ENCODE assay signal across 8 mouse cellular contexts in the genomic region with DNA sequence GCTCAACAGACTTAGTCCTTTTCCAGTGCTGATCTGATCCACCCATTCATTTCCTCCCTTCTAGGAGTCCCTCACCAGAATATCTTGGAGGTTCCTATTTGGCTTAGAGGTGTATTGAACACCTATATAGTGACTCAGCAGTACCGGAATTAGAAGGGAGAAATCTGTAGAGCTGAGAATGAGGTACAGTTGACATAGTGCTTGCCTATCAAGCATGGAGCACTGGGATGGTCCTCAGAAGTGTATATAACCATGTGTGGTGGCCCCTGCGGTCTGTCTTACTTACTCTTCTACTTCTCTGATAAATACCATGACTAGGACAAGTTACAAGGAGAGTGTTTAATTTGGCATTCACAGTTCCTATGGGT. TPM values are rescaled to one million over a fixed set of nuclear protein-coding genes. Genes with fewer than 3 reads are reported as not detected.
DNase-seq lines count a peak whose midpoint lies in the region; ATAC-seq and TF ChIP-seq lines count a peak whose summit lies in the region.

No protein-coding gene starts in this region.

- no peaks in the 10 kb centered on the region for H3K9me3 ChIP-seq in forebrain, embryonic 10.5 days
- H3K9me3 ChIP-seq in forebrain, postnatal 0 days (ENCODE audit: low read length), result no peaks in the 10 kb centered on the region
- H3K9me3 ChIP-seq in lung, embryonic 14.5 days (ENCODE audit: low read depth, low read length), result no peaks in the 10 kb centered on the region
- H3K9me3 ChIP-seq in intestine, embryonic 16.5 days (ENCODE audit: control insufficient read depth, low read length), result no peaks in the 10 kb centered on the region
- no peaks in the 10 kb centered on the region for H3K9me3 ChIP-seq in neural tube, embryonic 13.5 days

- ATAC-seq in forebrain, postnatal 0 days, result no peak
- no peak; the same call in 1 of the 2 replicates for ATAC-seq in lung, embryonic 14.5 days (ENCODE audit: insufficient read depth)
- ATAC-seq in intestine, embryonic 16.5 days, result peak; percentile 30; the same call in 1 of the 2 replicates
- no peak for ATAC-seq in neural tube, embryonic 13.5 days (ENCODE audit: low read depth)
- ATAC-seq in activated CD4-positive, CD25-positive, alpha-beta regulatory T cell, adult 4 months, result no peak

- TF ChIP-seq CTCF in forebrain, postnatal 0 days (IDR thresholded peaks at IDR 0.05; ENCODE audit: low read depth), result no peak
- no peak for TF ChIP-seq CTCF in lung, embryonic 14.5 days (IDR thresholded peaks at IDR 0.05; ENCODE audit: low read depth)
- TF ChIP-seq CTCF in lung, adult 2 months (IDR thresholded peaks at IDR 0.05; ENCODE audit: insufficient read depth, low read length), result no peak

- H3K4me2 ChIP-seq in forebrain, postnatal 0 days (ENCODE audit: low read depth), result no peak overlapping the region
- H3K4me2 ChIP-seq in lung, embryonic 14.5 days, result peak overlapping the region; percentile 56
- peak overlapping the region; percentile 9; the same call in 1 of the 2 replicates for H3K4me2 ChIP-seq in intestine, embryonic 16.5 days (ENCODE audit: low read depth, low read length)
- peak overlapping the region; percentile 46; the same call in 1 of the 2 replicates for H3K4me2 ChIP-seq in neural tube, embryonic 13.5 days

- no peaks in the 10 kb centered on the region for H3K27me3 ChIP-seq in forebrain, embryonic 10.5 days (ENCODE audit: poor library complexity, severe bottlenecking)
- H3K27me3 ChIP-seq in forebrain, postnatal 0 days (ENCODE audit: insufficient read depth, low read length), result no peaks in the 10 kb centered on the region
- no peaks in the 10 kb centered on the region for H3K27me3 ChIP-seq in lung, embryonic 14.5 days (ENCODE audit: insufficient read depth, low read length)
- H3K27me3 ChIP-seq in intestine, embryonic 16.5 days (replicated peaks; ENCODE audit: control insufficient read depth, insufficient read depth, low read length), result no peaks in the 10 kb centered on the region
- H3K27me3 ChIP-seq in neural tube, embryonic 13.5 days, result no peaks in the 10 kb centered on the region

- peaks cover 11% of the 10 kb centered on the region for H3K4me1 ChIP-seq in forebrain, embryonic 10.5 days
- no peaks in the 10 kb centered on the region for H3K4me1 ChIP-seq in forebrain, postnatal 0 days (ENCODE audit: insufficient read depth)
- no peaks in the 10 kb centered on the region for H3K4me1 ChIP-seq in lung, embryonic 14.5 days (ENCODE audit: insufficient read depth)
- peaks cover 4% of the 10 kb centered on the region for H3K4me1 ChIP-seq in lung, adult 2 months (ENCODE audit: control insufficient read depth, insufficient read depth, low read length)
- H3K4me1 ChIP-seq in intestine, embryonic 16.5 days (ENCODE audit: control insufficient read depth, insufficient read depth, low read length), result 0 out of 2 replicates have a peak, but pooled peaks cover 3% of the 10 kb centered on the region
- H3K4me1 ChIP-seq in neural tube, embryonic 13.5 days (replicated peaks), result peaks cover 6% of the 10 kb centered on the region; the same call in 1 of the 2 replicates

- TF ChIP-seq POLR2A in lung, adult 2 months (IDR thresholded peaks at IDR 0.05; ENCODE audit: borderline replicate concordance, extremely low read depth, low read depth, low read length), result no peak

- WGBS in forebrain, embryonic 10.5 days, result 73% methylated on average over 2 of the region's 2 CpGs
- 70% methylated on average over 2 of the region's 2 CpGs for WGBS in forebrain, postnatal 0 days
- 50% methylated on average over 2 of the region's 2 CpGs for WGBS in lung, embryonic 14.5 days
- 57% methylated on average over 2 of the region's 2 CpGs for WGBS in lung, adult 2 months
- WGBS in intestine, embryonic 16.5 days, result 78% methylated on average over 2 of the region's 2 CpGs
- WGBS in neural tube, embryonic 13.5 days, result 86% methylated on average over 2 of the region's 2 CpGs

- H3K9ac ChIP-seq in forebrain, postnatal 0 days, result no peak overlapping the region
- no peak overlapping the region for H3K9ac ChIP-seq in lung, embryonic 14.5 days
- no peak overlapping the region for H3K9ac ChIP-seq in intestine, embryonic 16.5 days (ENCODE audit: low read depth, low read length)
- no peak overlapping the region for H3K9ac ChIP-seq in neural tube, embryonic 13.5 days

- H3K27ac ChIP-seq in forebrain, embryonic 10.5 days, result no peak overlapping the region
- H3K27ac ChIP-seq in forebrain, postnatal 0 days (ENCODE audit: low read depth, low read length), result no peak overlapping the region
- no peak overlapping the region for H3K27ac ChIP-seq in lung, embryonic 14.5 days (ENCODE audit: low read depth)
- no peak overlapping the region for H3K27ac ChIP-seq in intestine, embryonic 16.5 days (ENCODE audit: low read length)
- H3K27ac ChIP-seq in neural tube, embryonic 13.5 days (replicated peaks), result no peak overlapping the region

- H3K36me3 ChIP-seq in forebrain, embryonic 10.5 days (replicated peaks), result no peaks in the 10 kb centered on the region
- H3K36me3 ChIP-seq in forebrain, postnatal 0 days (ENCODE audit: insufficient read depth), result no peaks in the 10 kb centered on the region
- H3K36me3 ChIP-seq in lung, embryonic 14.5 days (ENCODE audit: insufficient read depth), result no peaks in the 10 kb centered on the region
- no peaks in the 10 kb centered on the region for H3K36me3 ChIP-seq in intestine, embryonic 16.5 days (ENCODE audit: control insufficient read depth, insufficient read depth, low read length)
- no peaks in the 10 kb centered on the region for H3K36me3 ChIP-seq in neural tube, embryonic 13.5 days

- peak overlapping the region; percentile 44; the same call in 1 of the 2 replicates for H3K4me3 ChIP-seq in forebrain, embryonic 10.5 days
- H3K4me3 ChIP-seq in forebrain, postnatal 0 days (ENCODE audit: low read depth, low read length), result no peak overlapping the region
- peak overlapping the region; percentile 42 for H3K4me3 ChIP-seq in lung, embryonic 14.5 days (ENCODE audit: low read depth, low read length)
- no peak overlapping the region for H3K4me3 ChIP-seq in lung, adult 2 months (replicated peaks; ENCODE audit: extremely low read depth, low read depth, low read length)
- H3K4me3 ChIP-seq in intestine, embryonic 16.5 days (ENCODE audit: low read length), result peak overlapping the region; percentile 16; the same call in 1 of the 2 replicates
- H3K4me3 ChIP-seq in neural tube, embryonic 13.5 days, result no peak overlapping the region

- DNase-seq in forebrain, embryonic 10.5 days (ENCODE audit: extremely low spot score, low spot score), result no peak
- DNase-seq in forebrain, postnatal 0 days, result no peak
- no peak for DNase-seq in lung, embryonic 14.5 days
- DNase-seq in lung, adult 2 months, result no peak
- no peak for DNase-seq in layer of hippocampus, postnatal 10 days (ENCODE audit: low spot score in 2 of 2)

RNA-seq across cellular contexts. Expression of gene Trim12c, which starts 0.4 kb away (rescaled TPM):
- 0.23 and 0.68 TPM in 2 replicates for polyA plus RNA-seq in forebrain, embryonic 10.5 days (2016; fragmentation: Nextera tagmentation; extraction: Ambion mirVana)
- 2.1 and 3.0 TPM in 2 replicates for total RNA-seq in forebrain, postnatal 0 days (2014; rRNA removed)
- polyA plus RNA-seq in forebrain, postnatal 0 days (2015; fragmentation: Nextera tagmentation; extraction: Ambion mirVana), result 0.39 and 0.68 TPM in 2 replicates
- polyA plus RNA-seq in lung, embryonic 14.5 days (2014; fragmentation: Nextera tagmentation; extraction: Ambion mirVana), result 1.0 and 1.4 TPM in 2 replicates
- polyA plus RNA-seq in lung, adult 2 months (2012; rRNA removed), result 3.2 and 3.8 TPM in 2 replicates
- 1.9 and 2.5 TPM in 2 replicates for polyA plus RNA-seq in intestine, embryonic 16.5 days (2015; fragmentation: Nextera tagmentation; extraction: Ambion mirVana)
- polyA plus RNA-seq in neural tube, embryonic 13.5 days (2015; fragmentation: Nextera tagmentation; extraction: Ambion mirVana), result 1.2 and 1.4 TPM in 2 replicates
- total RNA-seq in layer of hippocampus, postnatal 10 days (2021), result 1 to 10 TPM; 1.4 to 1.9 TPM
- polyA plus RNA-seq in activated CD4-positive, CD25-positive, alpha-beta regulatory T cell, adult 4 months (2017; shearing (Covaris generic)), result 10 to 100 TPM; 16.2 to 20.3 TPM

RNA-seq across cellular contexts. Expression of gene Trim30b, which starts 16.1 kb away (rescaled TPM):
- polyA plus RNA-seq in forebrain, embryonic 10.5 days (2016; fragmentation: Nextera tagmentation; extraction: Ambion mirVana), result not detected in 2 replicates
- total RNA-seq in forebrain, postnatal 0 days (2014; rRNA removed), result 0.10 TPM in 1 of 2 replicates, not detected in the other
- 0.04 and 0.13 TPM in 2 replicates for polyA plus RNA-seq in forebrain, postnatal 0 days (2015; fragmentation: Nextera tagmentation; extraction: Ambion mirVana)
- 0.04 and 0.11 TPM in 2 replicates for polyA plus RNA-seq in lung, embryonic 14.5 days (2014; fragmentation: Nextera tagmentation; extraction: Ambion mirVana)
- 0.45 and 1.1 TPM in 2 replicates for polyA plus RNA-seq in lung, adult 2 months (2012; rRNA removed)
- 0.06 and 0.20 TPM in 2 replicates for polyA plus RNA-seq in intestine, embryonic 16.5 days (2015; fragmentation: Nextera tagmentation; extraction: Ambion mirVana)
- polyA plus RNA-seq in neural tube, embryonic 13.5 days (2015; fragmentation: Nextera tagmentation; extraction: Ambion mirVana), result not detected in 2 replicates
- not detected for total RNA-seq in layer of hippocampus, postnatal 10 days (2021)
- polyA plus RNA-seq in activated CD4-positive, CD25-positive, alpha-beta regulatory T cell, adult 4 months (2017; shearing (Covaris generic)), result 1 to 10 TPM; 1.6 to 4.0 TPM

RNA-seq across cellular contexts. Expression of gene Trim34b, which starts 24.3 kb away (rescaled TPM):
- not detected in 2 replicates for polyA plus RNA-seq in forebrain, embryonic 10.5 days (2016; fragmentation: Nextera tagmentation; extraction: Ambion mirVana)
- total RNA-seq in forebrain, postnatal 0 days (2014; rRNA removed), result not detected in 2 replicates
- not detected in 2 replicates for polyA plus RNA-seq in forebrain, postnatal 0 days (2015; fragmentation: Nextera tagmentation; extraction: Ambion mirVana)
- polyA plus RNA-seq in lung, embryonic 14.5 days (2014; fragmentation: Nextera tagmentation; extraction: Ambion mirVana), result not detected in 2 replicates
- polyA plus RNA-seq in lung, adult 2 months (2012; rRNA removed), result 0.26 and 3.4 TPM in 2 replicates
- polyA plus RNA-seq in intestine, embryonic 16.5 days (2015; fragmentation: Nextera tagmentation; extraction: Ambion mirVana), result 0.13 TPM in 1 of 2 replicates, not detected in the other
- polyA plus RNA-seq in neural tube, embryonic 13.5 days (2015; fragmentation: Nextera tagmentation; extraction: Ambion mirVana), result not detected in 2 replicates
- total RNA-seq in layer of hippocampus, postnatal 10 days (2021), result not detected
- 1 to 10 TPM in 1 of 2 experiments, under 1 TPM in 1; 0.53 to 1.0 TPM for polyA plus RNA-seq in activated CD4-positive, CD25-positive, alpha-beta regulatory T cell, adult 4 months (2017; shearing (Covaris generic))

RNA-seq across cellular contexts. Expression of gene Trim12a, which starts 38.3 kb away (rescaled TPM):
- 1.1 and 1.2 TPM in 2 replicates for polyA plus RNA-seq in forebrain, embryonic 10.5 days (2016; fragmentation: Nextera tagmentation; extraction: Ambion mirVana)
- 0.69 and 4.1 TPM in 2 replicates for total RNA-seq in forebrain, postnatal 0 days (2014; rRNA removed)
- polyA plus RNA-seq in forebrain, postnatal 0 days (2015; fragmentation: Nextera tagmentation; extraction: Ambion mirVana), result 1.4 and 1.7 TPM in 2 replicates
- polyA plus RNA-seq in lung, embryonic 14.5 days (2014; fragmentation: Nextera tagmentation; extraction: Ambion mirVana), result 3.2 and 3.6 TPM in 2 replicates
- polyA plus RNA-seq in lung, adult 2 months (2012; rRNA removed), result 3.1 and 11.5 TPM in 2 replicates
- 5.1 and 6.3 TPM in 2 replicates for polyA plus RNA-seq in intestine, embryonic 16.5 days (2015; fragmentation: Nextera tagmentation; extraction: Ambion mirVana)
- polyA plus RNA-seq in neural tube, embryonic 13.5 days (2015; fragmentation: Nextera tagmentation; extraction: Ambion mirVana), result 2.3 and 3.1 TPM in 2 replicates
- 1 to 10 TPM; 2.1 to 2.2 TPM for total RNA-seq in layer of hippocampus, postnatal 10 days (2021)
- 100 to 1,000 TPM; 132 to 142 TPM for polyA plus RNA-seq in activated CD4-positive, CD25-positive, alpha-beta regulatory T cell, adult 4 months (2017; shearing (Covaris generic))

RNA-seq across cellular contexts. Expression of gene Trim30c, which starts 47.1 kb away (rescaled TPM):
- 0.11 TPM in 1 of 2 replicates, not detected in the other for polyA plus RNA-seq in forebrain, embryonic 10.5 days (2016; fragmentation: Nextera tagmentation; extraction: Ambion mirVana)
- not detected in 2 replicates for total RNA-seq in forebrain, postnatal 0 days (2014; rRNA removed)
- not detected in 2 replicates for polyA plus RNA-seq in forebrain, postnatal 0 days (2015; fragmentation: Nextera tagmentation; extraction: Ambion mirVana)
- 0.24 and 0.32 TPM in 2 replicates for polyA plus RNA-seq in lung, embryonic 14.5 days (2014; fragmentation: Nextera tagmentation; extraction: Ambion mirVana)
- polyA plus RNA-seq in lung, adult 2 months (2012; rRNA removed), result not detected in 2 replicates
- polyA plus RNA-seq in intestine, embryonic 16.5 days (2015; fragmentation: Nextera tagmentation; extraction: Ambion mirVana), result 0.31 and 0.34 TPM in 2 replicates
- 0.25 TPM in 1 of 2 replicates, not detected in the other for polyA plus RNA-seq in neural tube, embryonic 13.5 days (2015; fragmentation: Nextera tagmentation; extraction: Ambion mirVana)
- under 1 TPM in 1 of 2 experiments, not detected in 1; 0.25 TPM for total RNA-seq in layer of hippocampus, postnatal 10 days (2021)
- polyA plus RNA-seq in activated CD4-positive, CD25-positive, alpha-beta regulatory T cell, adult 4 months (2017; shearing (Covaris generic)), result 1 to 10 TPM; 1.1 to 1.7 TPM

Comparison
In these comparisons a context has a peak if more than half of its experiments do, and no peak if none do; other contexts are left out.
1. H3K4me3 ChIP-seq: peak in forebrain, embryonic 10.5 days (single experiment), lung, embryonic 14.5 days (single experiment) and intestine, embryonic 16.5 days (single experiment); none in forebrain, postnatal 0 days (single experiment), lung, adult 2 months (single experiment) and neural tube, embryonic 13.5 days (single experiment).